Mouse (Mus musculus) adrenal gland, adult 18-20 months (tissue): ENCODE measurements around the gene Slc39a5. TPM values are rescaled to one million over a fixed set of nuclear protein-coding genes. Genes with fewer than 3 reads are reported as not detected.

Experiments used
- DNase-seq, 2 experiments: peaks; one replicate each; pipeline ENCODE4 v3.0.0; 2021 to 2022; ENCODE audit warnings: low spot score in 2 of 2
- long read RNA-seq, 2 experiments: library from polyadenylated mRNA; stranded (forward); transcript quantifications; one replicate each; pipeline ENCODE4 v2.0.0; 2021
- total RNA-seq, 2 experiments: library from RNA; stranded (reverse); gene quantifications; 1 replicate in 1 of 2; 2 replicates in 1 of 2; pipeline ENCODE4 v1.2.3; 2021

Slc39a5 gene
- total RNA-seq: under 1 TPM in 1 of 2 experiments, not detected in 1; 0.16 TPM
- long read RNA-seq, experiment 1: 0 reads
- long read RNA-seq, experiment 2, partial matches to known transcripts: 0 of 1 reads
- long read RNA-seq, experiment 2, other reads (novel, unspliced or antisense): 0 of 1 reads

GRCm38 (mm10) chr10:128401056-128401455, at the start of gene Slc39a5:
TSS of gene Slc39a5 (minus strand) at chr10:128401229.
- no peak for DNase-seq

- no peak for DNase-seq
Measured at GRCm38 (mm10) chr10:128445407-128445806, 44.4 kb upstream of the Slc39a5 start.

- no peak for DNase-seq
Measured at GRCm38 (mm10) chr10:128444354-128444753, 43.3 kb upstream of the Slc39a5 start.

GRCm38 (mm10) chr10:128442718-128443117, 41.7 kb upstream of the Slc39a5 start:
- no peak for DNase-seq

GRCm38 (mm10) chr10:128441324-128442119, 40.5 kb upstream of the Slc39a5 start:
- no peak for DNase-seq

GRCm38 (mm10) chr10:128440407-128440806, 39.4 kb upstream of the Slc39a5 start:
- no peak for DNase-seq

- no peak for DNase-seq
Measured at GRCm38 (mm10) chr10:128438675-128439279, 37.7 kb upstream of the Slc39a5 start.

- no peak for DNase-seq
Measured at GRCm38 (mm10) chr10:128436376-128436775, 35.3 kb upstream of the Slc39a5 start.

GRCm38 (mm10) chr10:128435873-128436272, 34.8 kb upstream of the Slc39a5 start:
- DNase-seq: no peak

GRCm38 (mm10) chr10:128435186-128435823, 34.3 kb upstream of the Slc39a5 start:
- DNase-seq: peak; percentile 57 to 59

- no peak for DNase-seq
Measured at GRCm38 (mm10) chr10:128434681-128435080, 33.7 kb upstream of the Slc39a5 start.

- no peak for DNase-seq
Measured at GRCm38 (mm10) chr10:128433417-128433816, 32.4 kb upstream of the Slc39a5 start.

GRCm38 (mm10) chr10:128429454-128429853, 28.4 kb upstream of the Slc39a5 start:
- DNase-seq: no peak

- DNase-seq: no peak
Measured at GRCm38 (mm10) chr10:128429052-128429451, 28.0 kb upstream of the Slc39a5 start.

GRCm38 (mm10) chr10:128425260-128425659, 24.2 kb upstream of the Slc39a5 start:
- DNase-seq: no peak

- DNase-seq: no peak
Measured at GRCm38 (mm10) chr10:128424604-128425003, 23.6 kb upstream of the Slc39a5 start.

- DNase-seq: no peak
Measured at GRCm38 (mm10) chr10:128422426-128422825, 21.4 kb upstream of the Slc39a5 start.

GRCm38 (mm10) chr10:128414848-128415247, 13.8 kb upstream of the Slc39a5 start:
- DNase-seq: no peak

- DNase-seq: no peak
Measured at GRCm38 (mm10) chr10:128413076-128413475, 12.0 kb upstream of the Slc39a5 start.

GRCm38 (mm10) chr10:128412558-128412957, 11.5 kb upstream of the Slc39a5 start:
- no peak for DNase-seq

- no peak for DNase-seq
Measured at GRCm38 (mm10) chr10:128412055-128412381, 11.0 kb upstream of the Slc39a5 start.
